8 mouse cellular contexts compared by ENCODE assay signal in the genomic region with DNA sequence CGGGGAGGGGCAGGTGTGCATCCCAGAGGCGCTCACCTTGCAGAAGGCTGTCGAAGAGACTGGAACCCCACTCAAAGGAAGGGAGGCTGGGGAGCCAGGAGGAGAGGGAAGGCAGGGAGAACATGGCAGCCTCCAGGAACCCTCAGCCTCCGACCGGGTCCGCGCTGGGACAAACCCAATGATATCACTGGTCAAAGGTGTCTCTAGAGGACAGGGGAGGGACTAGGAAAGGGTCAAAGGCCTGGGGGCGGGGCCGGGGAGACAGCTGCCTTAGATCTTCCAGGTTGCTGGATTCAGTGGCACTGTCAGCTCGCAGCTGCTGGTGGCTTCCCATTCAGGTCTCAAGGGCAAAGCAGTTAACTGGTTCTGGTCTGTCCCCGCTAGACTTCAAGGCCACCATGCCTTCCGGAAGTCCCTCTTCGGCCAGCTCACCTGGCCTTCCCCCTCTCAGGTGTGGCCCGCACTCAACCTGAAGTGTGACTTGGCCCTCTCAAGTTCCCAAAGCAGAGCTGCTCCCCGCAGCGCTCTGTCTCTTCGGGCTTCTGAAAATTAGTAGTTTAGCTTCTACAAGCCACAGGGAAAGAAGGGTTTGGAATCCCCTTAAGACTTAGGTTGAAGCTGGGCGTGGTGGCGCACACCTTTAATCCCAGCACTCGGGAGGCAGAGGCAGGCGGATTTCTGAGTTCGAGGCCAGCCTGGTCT. TPM values are rescaled to one million over a fixed set of nuclear protein-coding genes. Genes with fewer than 3 reads are reported as not detected.
DNase-seq lines count a peak whose midpoint lies in the region; ATAC-seq and TF ChIP-seq lines count a peak whose summit lies in the region.

No protein-coding gene starts in this region.

- no peaks in the 10 kb centered on the region for H3K27me3 ChIP-seq in embryonic facial prominence, embryonic 14.5 days (replicated peaks; ENCODE audit: control insufficient read depth, insufficient read depth, low read length)
- no peaks in the 10 kb centered on the region for H3K27me3 ChIP-seq in lung, embryonic 14.5 days (ENCODE audit: insufficient read depth, low read length)
- no peaks in the 10 kb centered on the region for H3K27me3 ChIP-seq in stomach, embryonic 14.5 days (ENCODE audit: control insufficient read depth, insufficient read depth, low read length)

- peaks cover 8% of the 10 kb centered on the region for H3K4me1 ChIP-seq in embryonic facial prominence, embryonic 14.5 days (ENCODE audit: control insufficient read depth, insufficient read depth, low read length)
- peaks cover 10% of the 10 kb centered on the region for H3K4me1 ChIP-seq in lung, embryonic 14.5 days (ENCODE audit: insufficient read depth)
- H3K4me1 ChIP-seq in stomach, embryonic 14.5 days (ENCODE audit: control insufficient read depth, insufficient read depth, low read length), result peaks cover 9% of the 10 kb centered on the region; the same call in 1 of the 2 replicates

- peak overlapping the region; percentile 48 for H3K9ac ChIP-seq in embryonic facial prominence, embryonic 14.5 days (ENCODE audit: low read depth, low read length)
- peak overlapping the region; percentile 28 for H3K9ac ChIP-seq in lung, embryonic 14.5 days
- no peak overlapping the region for H3K9ac ChIP-seq in stomach, embryonic 14.5 days (replicated peaks; ENCODE audit: low read depth, low read length)

- H3K27ac ChIP-seq in embryonic facial prominence, embryonic 14.5 days (replicated peaks; ENCODE audit: low read depth, low read length), result no peak overlapping the region
- H3K27ac ChIP-seq in lung, embryonic 14.5 days (ENCODE audit: low read depth), result no peak overlapping the region
- no peak overlapping the region for H3K27ac ChIP-seq in stomach, embryonic 14.5 days (ENCODE audit: low read length)

- peak overlapping the region; percentile 60 for H3K4me2 ChIP-seq in embryonic facial prominence, embryonic 14.5 days (ENCODE audit: low read depth, low read length)
- peak overlapping the region; percentile 64 for H3K4me2 ChIP-seq in lung, embryonic 14.5 days
- peak overlapping the region; percentile 55 for H3K4me2 ChIP-seq in stomach, embryonic 14.5 days (replicated peaks; ENCODE audit: low read depth, low read length)

- H3K4me3 ChIP-seq in embryonic facial prominence, embryonic 14.5 days (ENCODE audit: low read depth, low read length), result peak overlapping the region; percentile 28
- H3K4me3 ChIP-seq in lung, embryonic 14.5 days (ENCODE audit: low read depth, low read length), result peak overlapping the region; percentile 27
- H3K4me3 ChIP-seq in stomach, embryonic 14.5 days (ENCODE audit: low read depth, low read length), result peak overlapping the region; percentile 15; the same call in 1 of the 2 replicates

- ATAC-seq in embryonic facial prominence, embryonic 14.5 days (ENCODE audit: low read depth), result no peak
- ATAC-seq in lung, embryonic 14.5 days (ENCODE audit: insufficient read depth), result peak; percentile 10; the same call in 1 of the 2 replicates
- no peak for ATAC-seq in stomach, embryonic 14.5 days (ENCODE audit: insufficient number of reproducible peaks, insufficient read depth, low FRiP score, low read depth)

- DNase-seq in heart, adult 11 months, result peak; percentile 96
- DNase-seq in heart, postnatal 4 days, result no peak
- DNase-seq in embryonic facial prominence, embryonic 14.5 days (ENCODE audit: low spot score), result no peak
- peak; percentile 82 for DNase-seq in kidney, adult 18-20 months
- DNase-seq in lung, embryonic 14.5 days, result no peak
- DNase-seq in right cerebral cortex, adult 18-20 months, result no peak
- DNase-seq in gastrocnemius, postnatal 4 days (ENCODE audit: low spot score in 2 of 2), result no peak

- no peak for TF ChIP-seq CTCF in lung, embryonic 14.5 days (IDR thresholded peaks at IDR 0.05; ENCODE audit: low read depth)

- no peaks in the 10 kb centered on the region for H3K36me3 ChIP-seq in embryonic facial prominence, embryonic 14.5 days (ENCODE audit: control insufficient read depth, insufficient read depth, low read length)
- no peaks in the 10 kb centered on the region for H3K36me3 ChIP-seq in lung, embryonic 14.5 days (ENCODE audit: insufficient read depth)
- H3K36me3 ChIP-seq in stomach, embryonic 14.5 days (ENCODE audit: control insufficient read depth, insufficient read depth, low read length), result no peaks in the 10 kb centered on the region

- 13% methylated on average over 22 of the region's 22 CpGs for WGBS in embryonic facial prominence, embryonic 14.5 days
- WGBS in lung, embryonic 14.5 days, result 11% methylated on average over 22 of the region's 22 CpGs
- 10% methylated on average over 22 of the region's 22 CpGs for WGBS in stomach, embryonic 14.5 days

- no peaks in the 10 kb centered on the region for H3K9me3 ChIP-seq in embryonic facial prominence, embryonic 14.5 days (ENCODE audit: control insufficient read depth, low read length)
- no peaks in the 10 kb centered on the region for H3K9me3 ChIP-seq in lung, embryonic 14.5 days (ENCODE audit: low read depth, low read length)
- no peaks in the 10 kb centered on the region for H3K9me3 ChIP-seq in stomach, embryonic 14.5 days (ENCODE audit: control insufficient read depth, low read depth, low read length)

RNA-seq across cellular contexts. Expression of a gene that starts 0.4 kb away (rescaled TPM):
- total RNA-seq in heart, postnatal 4 days (2021), result 1 to 10 TPM; 3.1 to 3.2 TPM
- 0.17 and 0.41 TPM in 2 replicates for polyA plus RNA-seq in embryonic facial prominence, embryonic 14.5 days (2014; fragmentation: Nextera tagmentation; extraction: Ambion mirVana)
- polyA plus RNA-seq in lung, embryonic 14.5 days (2014; fragmentation: Nextera tagmentation; extraction: Ambion mirVana), result 0.38 and 0.50 TPM in 2 replicates
- polyA plus RNA-seq in stomach, embryonic 14.5 days (2014; fragmentation: Nextera tagmentation; extraction: Ambion mirVana), result 0.29 and 0.32 TPM in 2 replicates
- total RNA-seq in gastrocnemius, postnatal 4 days (2021), result 1 to 10 TPM; 3.5 to 4.3 TPM

RNA-seq across cellular contexts. Expression of a gene that starts 5.6 kb away (rescaled TPM):
- total RNA-seq in heart, postnatal 4 days (2021), result 10 to 100 TPM; 32.5 to 33.6 TPM
- 0.08 TPM in 1 of 2 replicates, not detected in the other for polyA plus RNA-seq in embryonic facial prominence, embryonic 14.5 days (2014; fragmentation: Nextera tagmentation; extraction: Ambion mirVana)
- polyA plus RNA-seq in lung, embryonic 14.5 days (2014; fragmentation: Nextera tagmentation; extraction: Ambion mirVana), result not detected in 2 replicates
- not detected in 2 replicates for polyA plus RNA-seq in stomach, embryonic 14.5 days (2014; fragmentation: Nextera tagmentation; extraction: Ambion mirVana)
- total RNA-seq in gastrocnemius, postnatal 4 days (2021), result 10 to 100 TPM; 21.4 to 26.7 TPM

RNA-seq across cellular contexts. Expression of a gene that starts 12.1 kb away (rescaled TPM):
- total RNA-seq in heart, postnatal 4 days (2021), result 100 to 1,000 TPM; 122 to 145 TPM
- polyA plus RNA-seq in embryonic facial prominence, embryonic 14.5 days (2014; fragmentation: Nextera tagmentation; extraction: Ambion mirVana), result 22.8 and 27.7 TPM in 2 replicates
- 83.6 and 89.2 TPM in 2 replicates for polyA plus RNA-seq in lung, embryonic 14.5 days (2014; fragmentation: Nextera tagmentation; extraction: Ambion mirVana)
- polyA plus RNA-seq in stomach, embryonic 14.5 days (2014; fragmentation: Nextera tagmentation; extraction: Ambion mirVana), result 94.9 and 98.0 TPM in 2 replicates
- 10 to 100 TPM in 1 of 2 experiments, 1 to 10 TPM in 1; 7.4 to 10.6 TPM for total RNA-seq in gastrocnemius, postnatal 4 days (2021)

RNA-seq across cellular contexts. Expression of a gene that starts 46.7 kb away (rescaled TPM):
- 10 to 100 TPM; 57.5 to 64.5 TPM for total RNA-seq in heart, postnatal 4 days (2021)
- polyA plus RNA-seq in embryonic facial prominence, embryonic 14.5 days (2014; fragmentation: Nextera tagmentation; extraction: Ambion mirVana), result 3.7 and 4.5 TPM in 2 replicates
- 5.1 and 5.4 TPM in 2 replicates for polyA plus RNA-seq in lung, embryonic 14.5 days (2014; fragmentation: Nextera tagmentation; extraction: Ambion mirVana)
- 4.6 TPM in 2 replicates for polyA plus RNA-seq in stomach, embryonic 14.5 days (2014; fragmentation: Nextera tagmentation; extraction: Ambion mirVana)
- 10 to 100 TPM; 32.9 to 35.5 TPM for total RNA-seq in gastrocnemius, postnatal 4 days (2021)

Comparison
In these comparisons a context has a peak if more than half of its experiments do, and no peak if none do; other contexts are left out.
1. DNase-seq: peak in heart, adult 11 months (single experiment) and kidney, adult 18-20 months (single experiment); none in heart, postnatal 4 days (single experiment), embryonic facial prominence, embryonic 14.5 days (single experiment), lung, embryonic 14.5 days (single experiment), right cerebral cortex, adult 18-20 months (single experiment) and gastrocnemius, postnatal 4 days (0 of 2).
2. Peak in every context shown above with its lines, with median percentiles within 50 percentile points of each other: H3K4me2 ChIP-seq and H3K4me3 ChIP-seq.